10 mouse cellular contexts compared by ENCODE assay signal in genomic region chr12:70050699-70051098, GRCm38 (mm10).
DNase-seq lines count a peak whose midpoint lies in the region; TF ChIP-seq lines count a peak whose summit lies in the region.
"Had no signal": no experiment of that assay in that cellular context is flagged by ENCODE, and none has a peak within 500 bp of the region (broad histone marks: within the 10 kb centered on the region; RNA-seq: fewer than 3 reads in every experiment).

No protein-coding gene starts in this region.

- no peak for TF ChIP-seq CTCF in layer of hippocampus, adult 2 months (conservative IDR thresholded peaks at IDR 0.05)

- DNase-seq in layer of hippocampus, adult 2 months (ENCODE audit: low spot score in 2 of 2) = no peak
- DNase-seq in layer of hippocampus, adult 9-11 months = no peak
- peak; percentile 37 for DNase-seq in heart, postnatal 36 days
- DNase-seq in lung, adult 18-20 months = peak; percentile 42 to 64
- DNase-seq in skeletal muscle tissue, adult 2 months (ENCODE audit: low read depth, low spot score) = peak; percentile 84
- no peak for DNase-seq in thymus, postnatal 36 days
- DNase-seq in adrenal gland, adult (ENCODE audit: inconsistent age in 2 of 2, low spot score in 1 of 2) = no peak
- DNase-seq: left cerebral cortex, postnatal 4 days had no signal

- intact Hi-C loops in heart, postnatal 36 days (cut with DNase I) = loop anchor here (10.0 kb wide), 1 partner anchor 66 kb away; the partner anchor contains the start of gene Sav1

- no peak overlapping the region for H3K4me3 ChIP-seq in layer of hippocampus, adult 2 months
- H3K4me3 ChIP-seq: forebrain, embryonic 12.5 days; heart, embryonic 15.5 days had no signal

- H3K27ac ChIP-seq in layer of hippocampus, adult 2 months = 0 out of 2 replicates have a peak overlapping the region, but pooled peaks have one; percentile 39
- H3K27ac ChIP-seq: forebrain, embryonic 12.5 days; heart, embryonic 15.5 days had no signal

Comparison
In these comparisons a context has a peak if more than half of its experiments do, and no peak if none do; other contexts are left out.
1. DNase-seq: peak in heart, postnatal 36 days (2 of 2), lung, adult 18-20 months (2 of 2) and skeletal muscle tissue, adult 2 months (single experiment); none in layer of hippocampus, adult 2 months (0 of 2), layer of hippocampus, adult 9-11 months (single experiment), thymus, postnatal 36 days (0 of 2) and adrenal gland, adult (0 of 2).